Mouse (Mus musculus): ENCODE measurements at regions not wholly inside any gene's neighbourhood (a gene's known extent, or its start where the extent isn't known, plus 50 kb on each side); places are given as distances from the start of the nearest gene placed in this dataset.

GRCm38 (mm10) chr5:54178966-54179547, 180.8 kb downstream of the Stim2 start:
- DNase-seq (ENCODE audit: low read depth) = no peak

GRCm38 (mm10) chr5:54180192-54180611, 181.9 kb downstream of the Stim2 start:
- DNase-seq (ENCODE audit: low read depth) = no peak

GRCm38 (mm10) chr5:54180640-54181326, 182.5 kb downstream of the Stim2 start:
- no peak for DNase-seq (ENCODE audit: low read depth)

- no peak for DNase-seq (ENCODE audit: low read depth)
Observed at GRCm38 (mm10) chr5:54181327-54181863, 183.1 kb downstream of the Stim2 start.

GRCm38 (mm10) chr5:54182754-54183153, 184.5 kb downstream of the Stim2 start:
- DNase-seq (ENCODE audit: low read depth) = no peak

- no peak for DNase-seq (ENCODE audit: low read depth)
Observed at GRCm38 (mm10) chr5:54185662-54186061, 187.4 kb downstream of the Stim2 start.

GRCm38 (mm10) chr5:54186076-54186676, 187.9 kb downstream of the Stim2 start:
- DNase-seq (ENCODE audit: low read depth) = no peak

GRCm38 (mm10) chr5:54191688-54192087, 193.4 kb downstream of the Stim2 start:
- peak; percentile 7 for DNase-seq (ENCODE audit: low read depth)

- no peak for DNase-seq (ENCODE audit: low read depth)
Observed at GRCm38 (mm10) chr5:54194846-54195245, 196.5 kb downstream of the Stim2 start.

- no peak for DNase-seq (ENCODE audit: low read depth)
Observed at GRCm38 (mm10) chr5:54200032-54200431, 201.7 kb downstream of the Stim2 start.

- no peak for DNase-seq (ENCODE audit: low read depth)
Observed at GRCm38 (mm10) chr5:54200587-54200986, 202.3 kb downstream of the Stim2 start.

GRCm38 (mm10) chr5:54211457-54211856, 213.2 kb downstream of the Stim2 start:
- no peak for DNase-seq (ENCODE audit: low read depth)

GRCm38 (mm10) chr5:54212038-54212589, 213.8 kb downstream of the Stim2 start:
- DNase-seq (ENCODE audit: low read depth) = no peak

- peak; percentile 3 for DNase-seq (ENCODE audit: low read depth)
Observed at GRCm38 (mm10) chr5:54225031-54225430, 226.7 kb downstream of the Stim2 start.

- DNase-seq (ENCODE audit: low read depth) = no peak
Observed at GRCm38 (mm10) chr5:54234580-54234979, 236.3 kb downstream of the Stim2 start.

- DNase-seq (ENCODE audit: low read depth) = no peak
Observed at GRCm38 (mm10) chr5:54235226-54235625, 236.9 kb downstream of the Stim2 start.

GRCm38 (mm10) chr5:54237226-54237625, 238.9 kb downstream of the Stim2 start:
- no peak for DNase-seq (ENCODE audit: low read depth)

- no peak for DNase-seq (ENCODE audit: low read depth)
Observed at GRCm38 (mm10) chr5:54238646-54239167, 240.4 kb downstream of the Stim2 start.

- no peak for DNase-seq (ENCODE audit: low read depth)
Observed at GRCm38 (mm10) chr5:54239586-54239985, 241.3 kb downstream of the Stim2 start.

- no peak for DNase-seq (ENCODE audit: low read depth)
Observed at GRCm38 (mm10) chr5:54241169-54241917, 243.0 kb downstream of the Stim2 start.

- DNase-seq (ENCODE audit: low read depth) = no peak
Observed at GRCm38 (mm10) chr5:54242126-54242525, 243.8 kb downstream of the Stim2 start.

GRCm38 (mm10) chr5:54252038-54252437, 253.7 kb downstream of the Stim2 start:
- DNase-seq (ENCODE audit: low read depth) = no peak

Data from NIH3T3 (cell line).